Mouse (Mus musculus) urinary bladder, postnatal 25 days (tissue): Measurements from ENCODE around the gene C1qtnf12.

Experiments used
- DNase-seq: peaks from one replicate; pipeline ENCODE4 v3.0.0; 2022; ENCODE audit warnings: low spot score

Gene C1qtnf12

DNA sequence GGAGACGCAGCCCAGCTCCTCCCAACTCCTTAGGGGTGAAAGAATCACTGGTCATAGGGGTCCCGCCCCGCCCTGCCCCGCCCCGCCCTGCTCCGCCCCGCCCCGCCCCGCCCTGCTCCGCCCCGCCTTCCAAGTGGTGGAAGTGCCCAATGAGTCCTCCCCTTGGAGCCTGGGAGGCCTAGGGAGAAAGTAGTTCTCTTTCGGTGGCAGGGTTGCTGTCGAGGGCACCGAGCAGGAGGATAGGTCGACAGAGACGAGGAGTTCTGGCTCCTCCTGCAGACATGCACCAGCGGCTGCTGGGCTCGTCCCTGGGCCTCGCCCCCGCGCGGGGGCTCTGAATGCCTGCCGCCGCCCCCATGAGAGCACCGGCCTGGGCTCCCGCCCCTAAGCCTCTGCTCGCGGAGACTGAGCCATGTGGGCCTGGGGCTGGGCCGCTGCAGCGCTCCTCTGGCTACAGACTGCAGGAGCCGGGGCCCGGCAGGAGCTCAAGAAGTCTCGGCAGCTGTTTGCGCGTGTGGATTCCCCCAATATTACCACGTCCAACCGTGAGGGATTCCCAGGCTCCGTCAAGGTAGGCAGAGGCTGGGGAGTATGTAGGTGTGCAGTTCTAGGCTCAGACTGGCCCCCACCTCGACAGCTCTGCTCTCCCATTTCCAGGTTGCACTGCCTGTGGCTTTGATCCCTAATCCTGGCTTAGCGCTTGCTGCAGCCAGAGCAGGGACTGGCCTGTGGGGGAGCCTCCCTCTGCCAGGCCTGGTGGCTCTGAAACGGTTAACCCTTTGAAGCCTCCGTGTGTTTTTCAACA, at the start of gene C1qtnf12:
Gene C1qtnf12 (plus strand): TSS at position 152 of the 805 bp plus-strand sequence.
- peak; percentile 24 for DNase-seq

DNA sequence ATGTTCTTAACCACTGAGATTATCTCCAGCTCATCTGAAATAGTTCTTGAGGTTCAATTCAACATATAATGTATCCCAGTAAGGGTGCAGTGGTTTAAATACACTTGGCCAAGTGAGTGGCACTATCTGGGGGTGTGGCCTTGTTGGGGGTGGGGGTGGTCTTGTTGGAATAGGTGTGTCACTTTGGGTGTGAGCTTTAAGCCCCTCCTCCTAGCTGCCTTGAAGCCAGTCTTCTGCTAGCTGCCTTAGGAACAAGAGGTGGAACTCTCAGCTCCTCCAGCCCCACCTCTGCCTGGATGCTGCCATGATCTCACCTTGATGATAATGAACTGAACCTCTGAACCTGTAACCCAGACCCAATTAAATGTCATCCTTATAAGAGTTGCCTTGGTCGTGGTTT, 30.1 kb upstream of the C1qtnf12 start:
- DNase-seq, result no peak

DNA sequence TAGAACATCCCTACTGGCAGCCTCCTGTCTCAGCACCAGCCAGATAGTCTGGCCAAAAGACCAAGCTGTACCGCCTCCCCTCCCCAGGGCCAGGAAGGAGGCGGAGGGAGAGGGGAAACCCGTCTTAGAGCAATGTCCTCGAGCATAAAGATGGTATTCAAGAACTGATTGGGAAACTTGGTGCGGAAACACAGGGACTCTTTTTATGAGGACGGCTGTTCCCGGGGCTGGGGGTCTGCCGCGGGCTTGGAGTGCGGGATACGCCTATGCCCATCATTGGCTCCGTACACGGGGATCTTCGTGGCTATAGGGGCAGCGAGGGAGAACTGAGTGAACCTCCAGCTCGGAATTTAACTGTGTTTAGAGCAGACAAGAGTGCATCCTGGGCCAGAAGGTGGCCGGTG, 19.1 kb upstream of the C1qtnf12 start:
- DNase-seq, result peak; percentile 28

DNA sequence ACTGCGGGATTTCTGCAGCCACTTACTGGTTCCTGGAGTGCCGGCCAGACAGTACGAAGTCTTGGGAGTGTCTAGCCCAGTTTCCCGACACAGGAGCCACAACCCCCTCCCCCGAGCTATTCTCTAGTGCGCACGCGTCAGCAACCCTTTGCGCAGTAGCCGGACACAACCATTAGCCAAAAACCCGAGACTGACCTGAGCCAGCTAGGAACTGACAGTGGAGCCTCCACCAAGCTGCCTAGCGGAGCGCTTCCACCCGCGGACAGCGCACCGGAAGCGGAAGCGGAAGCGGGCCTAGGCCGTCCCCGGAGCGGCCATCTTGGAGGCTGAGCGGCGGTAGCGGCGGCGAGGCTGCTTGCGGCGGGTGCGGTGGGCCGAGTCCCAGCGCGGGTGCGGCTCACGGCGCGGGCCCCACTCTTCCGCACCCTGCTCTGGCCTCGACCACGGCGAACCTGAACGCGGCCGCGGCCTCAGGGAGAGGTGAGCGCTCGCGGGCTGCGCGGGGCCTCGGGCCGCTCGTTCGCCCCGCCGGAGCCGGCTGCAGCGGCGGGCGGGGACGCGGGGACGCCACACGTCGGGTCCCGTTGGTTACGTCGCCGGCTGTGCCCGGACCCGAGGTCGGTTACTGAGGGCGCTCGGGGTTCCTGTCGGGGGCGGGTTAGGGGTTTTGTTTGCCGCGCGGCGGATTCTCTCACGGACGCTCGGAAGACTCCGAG, 18.4 kb upstream of the C1qtnf12 start, which contains the start of gene Ube2j2:
Gene Ube2j2 (plus strand): TSS at position 298 of the 716 bp plus-strand sequence.
- DNase-seq, result peak; percentile 95

DNA sequence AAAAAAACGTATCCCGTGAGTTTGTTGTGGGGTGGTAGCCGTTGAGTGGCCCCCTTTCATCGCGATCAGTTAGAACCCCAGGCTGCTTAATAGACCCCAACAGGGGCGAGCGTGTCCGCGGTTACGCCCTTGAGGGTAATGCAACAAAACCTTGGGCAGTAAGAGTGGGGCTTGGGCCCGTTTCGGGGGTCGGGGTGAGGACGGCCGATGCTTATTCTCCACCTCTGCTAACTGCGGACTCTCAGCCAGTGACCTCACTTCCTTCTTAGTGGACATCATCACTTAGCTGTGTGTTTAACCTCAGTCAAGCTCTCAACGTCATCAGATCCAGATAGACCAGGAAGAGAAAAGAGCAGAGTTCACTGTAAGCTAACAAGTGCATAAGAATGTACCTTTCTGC, 17.8 kb upstream of the C1qtnf12 start:
- DNase-seq, result no peak

DNA sequence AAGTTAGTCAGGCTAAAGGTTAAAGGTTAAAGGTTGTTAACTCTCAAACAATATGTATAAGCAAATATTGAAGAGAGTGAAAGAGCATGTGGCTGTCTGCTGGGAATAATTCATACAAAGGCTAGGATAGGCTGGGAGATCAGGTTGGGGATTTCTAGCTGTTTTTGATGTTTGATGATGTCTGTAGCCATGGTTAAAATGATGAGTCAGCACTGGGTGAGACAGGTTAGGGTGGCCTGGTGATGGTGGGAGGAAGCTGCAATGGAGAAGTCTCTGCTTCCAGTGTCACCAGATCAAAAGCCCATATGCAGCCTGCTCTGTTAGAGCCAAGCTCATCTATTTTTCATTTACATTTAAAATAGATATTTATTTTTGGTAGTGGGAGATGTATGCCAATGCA, 15.0 kb upstream of the C1qtnf12 start:
- no peak for DNase-seq

DNA sequence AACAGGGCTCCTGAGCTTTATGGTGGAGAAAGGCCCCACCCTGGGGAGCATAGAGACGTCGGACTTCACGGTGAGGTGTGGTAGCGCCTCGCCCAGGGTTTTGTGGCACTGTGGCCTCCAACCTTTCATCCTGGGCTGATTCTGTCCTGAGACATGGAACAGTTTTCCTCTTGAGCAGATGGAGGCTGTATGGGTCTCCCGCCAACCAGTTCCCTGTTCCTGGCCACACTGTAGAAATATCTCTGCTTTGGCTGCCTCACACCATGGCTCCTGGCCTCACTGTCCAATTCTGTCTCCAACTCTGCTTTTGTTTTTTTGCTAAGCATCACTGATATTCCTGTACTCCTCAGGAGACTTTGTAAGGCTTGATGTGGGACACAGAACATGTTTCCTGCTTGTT, 6.6 kb upstream of the C1qtnf12 start:
- no peak for DNase-seq

DNA sequence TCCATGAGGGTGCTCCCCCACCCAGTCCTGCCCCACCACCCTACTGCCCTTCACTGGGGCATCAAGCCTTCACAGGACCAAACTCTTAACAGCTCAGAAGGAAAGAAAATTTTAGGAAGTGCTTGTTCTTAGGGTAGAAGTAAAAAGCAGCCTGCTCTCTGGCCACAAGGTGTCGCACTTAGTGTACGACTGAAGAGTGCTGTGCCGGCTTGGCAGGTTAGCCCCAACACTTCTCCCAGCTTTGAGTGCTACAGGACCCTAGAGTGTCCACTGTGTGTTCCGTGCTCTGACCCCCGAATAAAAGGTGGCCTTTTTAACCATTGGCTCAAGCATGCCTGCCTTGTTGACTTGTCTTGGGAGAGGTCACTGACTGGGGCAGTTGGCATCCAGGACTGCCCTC, 2.8 kb upstream of the C1qtnf12 start:
- DNase-seq, result peak; percentile 65

DNA sequence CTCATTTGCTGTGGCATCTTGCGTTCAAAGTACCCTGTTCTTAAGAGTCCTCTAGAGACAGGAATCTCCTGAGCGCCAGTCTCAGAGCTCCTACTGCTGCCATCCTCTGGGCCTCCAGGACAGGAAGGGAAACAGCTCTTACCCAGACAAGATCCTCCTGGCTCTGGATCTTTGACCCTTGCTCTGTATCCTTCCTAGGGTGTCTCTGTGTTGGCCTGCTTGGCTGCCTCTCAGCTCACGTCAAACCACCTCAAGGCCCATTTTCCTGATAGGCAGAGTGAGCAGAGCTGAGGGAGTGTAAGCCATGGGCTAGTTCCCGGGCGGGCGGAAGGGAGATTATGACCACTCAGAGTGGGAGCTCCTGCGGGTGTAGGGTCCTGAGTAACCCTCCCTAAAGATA, 988 bp downstream of the C1qtnf12 start:
- no peak for DNase-seq

DNA sequence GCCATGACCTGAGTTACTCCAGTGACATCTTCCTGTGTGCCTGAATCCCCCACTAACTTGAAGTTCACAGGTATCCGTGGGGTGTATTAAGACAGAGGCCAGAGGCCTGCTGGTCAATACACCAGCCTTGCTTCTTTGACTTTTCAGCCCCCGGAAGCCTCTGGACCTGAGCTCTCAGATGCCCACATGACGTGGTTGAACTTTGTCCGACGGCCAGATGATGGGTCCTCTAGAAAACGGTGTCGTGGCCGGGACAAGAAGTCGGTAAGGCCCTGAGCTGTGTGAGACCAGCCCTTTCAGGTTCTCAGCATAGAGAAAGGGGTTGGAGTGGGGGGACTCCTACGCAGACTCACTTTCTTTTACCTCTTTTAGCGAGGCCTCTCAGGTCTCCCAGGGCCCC, 2.3 kb downstream of the C1qtnf12 start:
- no peak for DNase-seq

DNA sequence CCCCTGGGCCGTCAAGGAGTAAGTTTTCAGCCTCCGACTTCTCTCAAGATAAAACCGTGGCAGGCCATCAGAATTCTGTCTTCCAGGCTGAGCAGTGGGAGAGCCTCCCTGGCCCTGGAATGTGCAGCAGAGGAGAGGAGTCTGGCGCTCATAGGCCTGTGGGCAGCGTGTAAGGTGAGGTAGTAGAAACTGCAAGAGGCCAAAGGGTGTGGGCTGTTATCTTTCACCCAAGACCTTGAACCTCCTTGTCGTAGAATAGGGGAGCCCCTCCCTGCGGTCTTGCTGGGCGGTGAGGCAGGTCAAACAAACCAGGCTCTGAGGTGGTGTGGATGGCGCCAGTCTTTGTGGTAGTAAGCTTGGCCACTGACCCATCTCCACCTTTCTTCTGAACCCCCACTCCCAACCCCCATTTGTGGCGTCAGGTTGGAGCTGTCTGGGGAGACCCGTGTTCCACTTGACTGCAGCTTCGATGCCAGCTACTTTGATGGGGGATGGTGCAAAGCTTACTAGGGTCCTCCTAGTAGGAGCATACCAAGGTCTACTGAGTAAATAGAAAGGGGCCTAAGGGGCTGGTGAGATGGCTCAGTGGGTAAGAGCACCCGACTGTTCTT, 7.0 kb downstream of the C1qtnf12 start:
- DNase-seq, result no peak

DNA sequence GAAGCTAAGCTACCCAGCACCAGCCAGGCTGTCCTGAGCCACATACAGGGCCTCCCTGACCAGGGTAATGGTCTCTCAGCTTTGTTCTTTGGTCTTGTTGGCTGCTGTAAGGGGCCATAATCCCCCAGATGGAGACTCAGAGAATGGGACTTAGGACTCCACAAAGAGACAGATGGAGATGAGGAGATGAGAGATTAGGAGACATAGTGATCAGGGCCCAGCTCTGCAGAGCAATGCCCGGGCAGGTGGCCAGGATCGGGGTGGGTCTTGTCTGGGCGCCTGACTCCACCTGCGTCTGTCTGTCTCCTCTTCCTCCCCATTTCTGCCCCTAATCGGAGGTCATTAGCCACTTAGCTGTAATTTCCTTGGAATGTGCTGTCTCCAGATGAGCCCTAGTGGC, 8.2 kb downstream of the C1qtnf12 start:
- no peak for DNase-seq

DNA sequence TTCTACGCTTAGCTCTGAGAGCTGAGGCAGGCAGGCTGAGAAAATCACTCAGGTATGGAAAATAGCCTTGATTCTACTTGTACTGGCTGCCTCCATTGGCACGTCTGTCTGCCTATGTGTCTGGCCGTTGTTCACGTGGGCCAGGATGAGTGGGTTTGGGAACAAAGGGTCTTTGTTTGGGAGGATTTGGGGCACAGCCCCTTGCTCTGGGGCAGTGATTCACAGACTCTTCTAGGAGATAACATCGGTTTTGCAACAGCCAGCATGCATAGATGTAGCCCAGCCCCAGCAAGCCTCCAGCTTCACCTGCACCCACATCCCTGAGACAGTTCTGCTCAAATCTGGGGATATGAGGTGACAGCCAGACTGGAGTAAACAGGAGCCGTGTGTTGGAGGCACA, 10.5 kb downstream of the C1qtnf12 start:
- no peak for DNase-seq

DNA sequence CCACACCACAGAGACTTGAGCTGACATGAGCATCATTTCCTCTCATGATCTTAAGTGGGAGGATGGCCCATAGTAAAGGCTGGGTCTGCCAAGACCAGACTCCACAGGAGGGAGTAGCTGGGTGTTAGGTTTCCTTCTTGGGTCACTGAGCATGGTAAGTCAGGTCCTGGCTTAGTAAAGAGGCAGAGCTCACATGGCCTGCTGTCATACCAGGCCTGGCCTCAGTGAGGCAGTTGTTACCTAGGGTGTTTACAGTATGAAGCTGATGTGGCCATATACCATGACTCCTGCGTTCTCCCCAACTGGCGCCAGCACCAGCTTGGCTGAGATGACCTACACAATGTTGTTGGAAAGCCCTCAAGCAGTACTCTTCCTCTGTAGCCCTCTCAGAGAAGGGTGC, 11.1 kb downstream of the C1qtnf12 start:
- no peak for DNase-seq

DNA sequence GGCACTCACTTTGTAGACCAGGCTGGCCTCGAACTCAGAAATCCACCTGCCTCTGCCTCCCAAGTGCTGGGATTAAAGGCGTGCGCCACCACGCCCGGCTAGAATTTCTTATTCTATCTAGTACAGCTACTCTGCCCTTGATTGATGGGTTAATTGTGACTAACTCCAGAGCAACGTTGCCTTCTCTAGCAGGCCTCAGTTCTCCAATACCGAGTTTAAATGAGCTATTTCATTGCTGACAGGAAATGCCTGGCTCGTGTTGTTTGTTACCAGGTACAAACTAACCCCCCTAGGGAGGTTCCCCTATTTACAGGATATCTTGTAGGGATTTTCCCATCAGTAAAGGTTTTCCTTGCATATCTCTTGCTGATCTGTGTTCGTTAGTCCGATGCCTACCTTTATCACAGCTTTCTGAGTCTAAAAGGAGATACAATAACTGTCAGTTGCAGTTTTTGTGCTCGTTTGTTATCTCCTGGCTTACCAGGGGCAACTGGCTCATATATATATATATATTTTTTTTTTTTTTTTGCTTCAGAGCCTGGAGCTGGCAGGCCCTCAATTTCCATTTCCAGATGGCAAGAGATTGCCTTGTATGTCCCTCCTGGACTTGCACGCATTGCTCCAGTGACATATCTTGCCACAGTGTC, 19.4 kb downstream of the C1qtnf12 start:
- DNase-seq, result no peak

DNA sequence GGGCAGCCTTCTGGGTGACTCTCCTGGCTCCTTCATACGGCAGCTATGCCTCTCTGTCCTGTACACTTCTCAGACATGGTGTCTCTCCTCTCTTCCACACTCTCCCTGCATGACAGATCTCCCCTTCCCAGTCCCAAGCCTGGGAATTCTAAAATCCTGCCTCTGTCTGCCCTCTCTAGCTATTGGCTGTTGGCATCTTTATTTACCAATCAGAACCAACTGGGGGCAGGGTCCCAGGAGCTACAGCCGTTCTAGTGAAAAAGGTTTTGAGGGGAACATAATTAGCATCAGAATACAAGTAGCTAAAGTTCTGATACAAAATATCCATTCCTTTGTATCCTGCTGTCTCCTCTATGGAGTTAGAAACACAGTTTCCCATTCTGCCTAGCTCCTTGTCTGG, 21.7 kb downstream of the C1qtnf12 start:
- no peak for DNase-seq

DNA sequence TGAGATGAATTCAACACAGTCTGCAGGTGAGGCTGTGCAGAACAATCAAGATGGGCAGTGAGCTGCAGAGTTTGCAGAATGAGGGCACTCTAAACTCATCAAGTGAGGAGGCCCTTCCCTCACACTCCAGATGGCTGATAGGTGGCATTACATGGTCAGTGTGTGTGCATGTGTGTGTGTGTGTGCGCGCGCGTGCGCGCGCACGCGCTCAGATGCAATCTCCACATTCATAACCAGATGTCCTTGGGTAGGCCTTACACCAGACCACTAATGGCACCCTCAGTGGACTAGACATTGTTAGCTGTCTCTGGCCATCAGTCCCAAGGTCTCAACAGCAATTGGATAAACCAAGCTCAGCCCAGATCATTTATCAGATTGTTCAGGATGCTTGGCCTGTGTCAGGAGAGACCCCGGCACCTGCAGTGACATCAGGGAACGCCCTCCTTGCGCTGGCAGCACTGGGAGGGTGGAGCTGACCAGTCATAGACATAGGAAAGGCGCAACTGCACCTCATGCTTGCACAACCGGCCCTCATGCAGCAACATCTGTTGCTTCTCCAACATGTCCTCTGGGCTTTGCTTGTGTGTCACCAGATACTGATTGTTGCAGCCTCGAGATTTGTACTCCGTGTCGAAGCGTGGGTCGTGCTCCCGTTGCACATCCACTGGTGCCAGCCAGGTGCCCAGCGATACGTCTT, 29.2 kb downstream of the C1qtnf12 start:
- DNase-seq, result peak; percentile 24

DNA sequence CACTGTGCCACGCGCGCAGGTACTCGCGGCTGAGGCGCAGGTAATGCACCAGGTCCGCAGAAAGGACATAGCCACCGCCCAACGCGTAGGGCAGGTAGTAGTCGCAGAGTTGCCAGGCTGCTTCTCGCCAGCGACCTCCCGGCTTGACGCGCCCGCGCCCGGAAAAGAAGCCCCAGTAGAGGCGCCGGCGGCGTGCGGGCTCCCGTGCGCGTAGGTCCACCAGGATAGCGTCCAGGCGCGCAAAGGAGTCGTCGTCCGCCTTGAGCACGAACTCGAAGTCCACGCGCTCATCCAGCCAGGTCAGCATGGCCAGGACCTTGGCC, 29.8 kb downstream of the C1qtnf12 start:
- no peak for DNase-seq

DNA sequence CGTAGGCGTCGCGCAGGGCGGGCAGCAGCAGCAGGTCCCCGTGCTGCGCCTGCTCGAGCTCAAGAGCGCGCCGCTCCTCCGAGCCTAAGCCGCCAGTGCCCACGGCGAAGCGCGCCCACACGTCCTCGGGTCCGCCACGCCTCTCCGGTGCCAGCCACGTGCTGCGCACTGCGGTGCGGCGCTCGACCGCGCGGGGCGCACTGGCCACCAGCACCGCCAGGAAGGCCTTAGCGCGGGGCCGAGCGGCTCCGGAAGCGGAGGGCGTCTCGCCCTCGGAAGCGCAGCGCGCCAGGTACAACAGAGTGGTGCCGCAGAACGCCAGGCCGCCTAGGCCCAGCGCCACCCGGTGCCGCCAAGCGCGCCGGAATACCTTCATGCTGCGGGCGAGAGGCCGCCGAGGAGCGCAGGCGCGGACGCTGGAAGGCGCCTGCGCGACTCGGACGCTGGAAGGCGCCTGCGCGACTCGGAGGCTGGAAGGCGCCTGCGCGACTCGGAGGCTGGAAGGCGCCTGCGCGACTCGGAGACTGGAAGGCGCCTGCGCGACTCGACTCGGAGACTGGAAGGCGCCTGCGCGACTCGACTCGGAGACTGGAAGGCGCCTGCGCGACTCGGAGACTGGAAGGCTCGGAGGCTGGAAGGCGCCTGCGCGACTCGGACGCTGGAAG, 30.3 kb downstream of the C1qtnf12 start, which contains the start of the genes B3galt6 and Sdf4:
Gene B3galt6 (minus strand): TSS at position 409 of the 665 bp plus-strand sequence.
Gene Sdf4 (plus strand): TSS at position 632 of the 665 bp plus-strand sequence.
- peak; percentile 78 for DNase-seq

DNA sequence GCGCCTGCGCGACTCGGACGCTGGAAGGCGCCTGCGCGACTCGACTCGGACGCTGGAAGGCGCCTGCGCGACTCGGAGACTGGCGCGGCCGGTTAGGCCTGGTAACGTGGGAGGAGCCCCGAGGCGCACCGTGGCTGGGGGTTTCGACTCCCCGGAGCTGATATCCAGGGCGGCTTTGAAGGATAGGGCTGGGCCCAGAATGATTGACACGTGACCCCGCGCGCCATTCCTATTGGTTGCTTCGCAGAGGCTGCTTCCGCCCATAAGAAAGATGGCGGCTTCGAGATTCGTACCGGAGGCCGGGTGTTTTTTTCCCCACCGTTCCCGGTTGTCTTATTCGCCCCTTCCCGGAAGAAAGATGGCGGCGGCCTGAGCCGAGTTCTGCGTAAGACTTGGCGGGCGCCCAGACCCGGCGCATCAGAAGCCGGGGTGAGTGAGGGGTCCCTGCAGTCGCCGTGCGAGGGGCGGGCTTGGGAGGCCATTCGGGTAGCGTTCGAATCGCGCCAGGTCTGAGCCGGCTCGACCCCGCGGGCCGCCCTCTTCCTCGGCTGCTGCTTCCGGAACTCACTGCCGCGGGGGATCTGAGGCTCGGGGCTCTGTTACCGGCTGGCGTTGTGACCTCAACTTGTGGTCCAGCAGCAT, 30.9 kb downstream of the C1qtnf12 start:
- DNase-seq, result peak; percentile 97

DNA sequence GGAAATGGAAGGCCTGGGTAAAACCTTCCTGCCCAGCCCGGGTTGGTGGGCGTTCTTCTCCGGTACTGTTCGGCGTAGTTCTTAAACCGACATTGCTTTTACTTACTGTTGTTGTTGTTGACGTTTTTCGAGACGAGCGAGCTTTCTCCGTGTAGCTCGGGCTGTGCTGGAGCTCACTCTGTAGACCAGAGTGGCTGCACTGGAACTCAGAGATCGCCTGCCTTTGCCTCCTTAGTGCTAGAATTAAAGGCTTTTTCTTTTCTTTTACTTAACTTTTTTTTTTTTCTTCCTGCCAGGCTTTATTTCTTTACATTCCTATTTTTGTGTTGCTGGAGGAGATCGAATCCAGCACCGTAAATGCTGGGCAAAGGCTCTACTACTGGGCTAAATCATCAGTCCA, 31.5 kb downstream of the C1qtnf12 start:
- DNase-seq, result no peak
